Mouse (Mus musculus) heart, adult 9 months (tissue): ENCODE data around the gene Fndc3b.

ENCODE experiments used
- DNase-seq, 2 experiments: peaks; one replicate each; pipeline ENCODE4 v3.0.0; 2022; ENCODE audit warnings: low spot score in 2 of 2

Gene Fndc3b

GRCm38 (mm10) chr3:27670416-27670815, 40.7 kb downstream of the Fndc3b start:
- no peak for DNase-seq

- no peak for DNase-seq
These were observed 43.8 kb downstream of the Fndc3b start for GRCm38 (mm10) chr3:27667280-27667679.

- DNase-seq: no peak
These were observed 45.8 kb downstream of the Fndc3b start for GRCm38 (mm10) chr3:27665338-27665737.

- DNase-seq: no peak
These were observed 47.9 kb downstream of the Fndc3b start for GRCm38 (mm10) chr3:27663221-27663620.

GRCm38 (mm10) chr3:27658198-27658763, 52.8 kb downstream of the Fndc3b start:
- no peak for DNase-seq

GRCm38 (mm10) chr3:27656764-27657390, 54.2 kb downstream of the Fndc3b start:
- DNase-seq: peak; percentile 80 to 82

- no peak for DNase-seq
These were observed 55.4 kb downstream of the Fndc3b start for GRCm38 (mm10) chr3:27655673-27656072.

GRCm38 (mm10) chr3:27655042-27655441, 56.1 kb downstream of the Fndc3b start:
- no peak for DNase-seq

GRCm38 (mm10) chr3:27652451-27653011, 58.6 kb downstream of the Fndc3b start:
- DNase-seq: no peak

GRCm38 (mm10) chr3:27651731-27652130, 59.4 kb downstream of the Fndc3b start:
- no peak for DNase-seq

GRCm38 (mm10) chr3:27650083-27650482, 61.0 kb downstream of the Fndc3b start:
- DNase-seq: no peak

- no peak for DNase-seq
These were observed 61.8 kb downstream of the Fndc3b start for GRCm38 (mm10) chr3:27649316-27649715.

- peak; percentile 61 to 81 for DNase-seq
These were observed 68.7 kb downstream of the Fndc3b start for GRCm38 (mm10) chr3:27642381-27642780.

- no peak for DNase-seq
These were observed 71.4 kb downstream of the Fndc3b start for GRCm38 (mm10) chr3:27639701-27640100.

- no peak for DNase-seq
These were observed 74.0 kb downstream of the Fndc3b start for GRCm38 (mm10) chr3:27637046-27637661.

GRCm38 (mm10) chr3:27635776-27636175, 75.3 kb downstream of the Fndc3b start:
- DNase-seq: no peak

GRCm38 (mm10) chr3:27632880-27633279, 78.2 kb downstream of the Fndc3b start:
- DNase-seq: no peak

- DNase-seq: peak; percentile 83 to 89
These were observed 80.0 kb downstream of the Fndc3b start for GRCm38 (mm10) chr3:27631112-27631511.

GRCm38 (mm10) chr3:27629716-27630115, 81.4 kb downstream of the Fndc3b start:
- DNase-seq: no peak

GRCm38 (mm10) chr3:27626301-27626700, 84.8 kb downstream of the Fndc3b start:
- no peak for DNase-seq

- no peak for DNase-seq
These were observed 85.5 kb downstream of the Fndc3b start for GRCm38 (mm10) chr3:27625592-27625985.

GRCm38 (mm10) chr3:27624974-27625591, 86.0 kb downstream of the Fndc3b start:
- peak in 1 of 2 experiments; percentile 54 for DNase-seq
